Mouse (Mus musculus) v-Abl transformed pro-B cells (cell line): ENCODE results near the gene Ddx27.

Experiments used
- in situ Hi-C, 2 experiments: fragments of 400-800 bp; cut with MboI; formaldehyde crosslinking; loops; one replicate each; pipeline ENCODE4 v1.15.1; 2025; ENCODE audit not compliant: unreplicated experiment in 2 of 2

The Ddx27 gene

GRCm38 (mm10) chr2:167014702-167015381 lies at the start of gene Ddx27:
Gene Ddx27, plus strand, starts transcription at chr2:167015193.
- in situ Hi-C loops: loop anchor here in 1 of 2 experiments (25.0 kb wide), 1 partner anchor 928 kb away; no protein-coding TSS in a partner anchor

GRCm38 (mm10) chr2:166973153-166973552 lies 41.8 kb upstream of the Ddx27 start:
- in situ Hi-C loops: no loop called here

- in situ Hi-C loops: no loop called here
Observed at GRCm38 (mm10) chr2:166974177-166974872, 40.7 kb upstream of the Ddx27 start.

- in situ Hi-C loops: no loop called here
Observed at GRCm38 (mm10) chr2:166976356-166976755, 38.6 kb upstream of the Ddx27 start.

DNA sequence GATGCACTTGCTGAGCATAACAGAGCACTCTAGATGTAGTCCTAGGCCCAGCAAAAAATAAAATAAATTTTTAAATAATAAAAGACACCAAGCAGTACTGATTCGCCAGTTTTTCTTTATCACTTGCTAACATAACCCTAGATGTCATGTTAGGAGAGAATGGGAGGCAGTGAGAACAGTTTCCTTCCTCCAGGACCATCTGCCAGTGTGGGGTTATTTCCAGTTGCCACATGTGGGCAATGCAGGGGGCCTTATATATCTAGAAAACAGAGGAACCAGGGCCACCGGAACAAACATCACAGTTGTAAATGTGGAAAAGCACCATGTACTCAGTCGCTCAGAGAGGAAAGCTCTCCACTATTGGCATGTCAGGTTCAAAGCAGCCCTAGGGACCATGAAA lies 37.5 kb upstream of the Ddx27 start:
- in situ Hi-C loops: no loop called here

DNA sequence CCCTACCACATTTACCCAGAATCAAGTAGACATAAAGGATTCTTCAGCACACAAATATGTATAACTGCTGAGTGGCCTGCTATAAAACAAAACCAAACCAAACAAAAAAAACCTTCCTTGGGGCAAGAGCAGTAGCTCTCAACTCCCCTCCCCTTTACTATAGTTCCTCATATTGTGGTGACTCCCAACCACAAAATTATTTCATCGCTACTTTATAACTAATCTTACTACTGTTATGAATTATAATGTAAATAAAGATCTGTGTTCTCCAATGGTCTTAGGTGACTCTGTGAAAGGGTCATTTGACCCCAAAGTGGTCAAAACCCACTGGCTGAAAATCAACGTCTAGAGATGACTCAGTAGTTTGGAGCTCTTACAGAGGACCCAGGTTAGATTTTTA lies 34.8 kb upstream of the Ddx27 start:
- in situ Hi-C loops: no loop called here

- in situ Hi-C loops: no loop called here
Observed at GRCm38 (mm10) chr2:166983351-166983894, 31.6 kb upstream of the Ddx27 start.

DNA sequence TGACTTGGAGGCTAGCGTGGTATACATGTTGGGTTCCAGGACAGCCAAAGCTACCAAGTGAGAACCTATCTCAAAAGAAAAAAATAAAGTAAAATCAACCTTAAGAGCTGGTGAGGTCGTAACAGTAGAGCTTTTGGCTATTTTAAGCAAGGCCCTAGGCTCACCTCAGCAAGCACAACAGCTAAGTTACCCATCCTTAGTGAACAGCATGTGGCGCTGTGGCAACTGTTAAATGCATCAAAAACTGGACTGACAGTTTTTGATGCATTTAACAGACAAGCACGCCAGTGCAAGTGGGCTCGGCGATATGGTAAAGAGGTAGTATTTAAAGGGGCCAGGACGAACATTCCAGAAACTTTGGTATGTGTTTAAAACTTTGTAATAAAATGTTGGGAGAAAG lies 24.1 kb upstream of the Ddx27 start:
- in situ Hi-C loops: no loop called here

- in situ Hi-C loops: no loop called here
Observed at GRCm38 (mm10) chr2:166991945-166992344, 23.0 kb upstream of the Ddx27 start.

- in situ Hi-C loops: no loop called here
Observed at GRCm38 (mm10) chr2:166995021-166995795, 19.8 kb upstream of the Ddx27 start.

GRCm38 (mm10) chr2:166995796-166996532 lies 19.0 kb upstream of the Ddx27 start, which contains the start of gene Stau1:
Gene Stau1, minus strand, starts transcription at chr2:166996299.
- in situ Hi-C loops: no loop called here

GRCm38 (mm10) chr2:166996533-166996894 lies 18.5 kb upstream of the Ddx27 start:
- in situ Hi-C loops: no loop called here

GRCm38 (mm10) chr2:167001486-167001885 lies 13.5 kb upstream of the Ddx27 start:
- in situ Hi-C loops: loop anchor here (5.0 to 25.0 kb wide), 8 partner anchors 44 to 914 kb away; partner anchors contain the start of gene Trp53rkb (in 1 of the 2)

DNA sequence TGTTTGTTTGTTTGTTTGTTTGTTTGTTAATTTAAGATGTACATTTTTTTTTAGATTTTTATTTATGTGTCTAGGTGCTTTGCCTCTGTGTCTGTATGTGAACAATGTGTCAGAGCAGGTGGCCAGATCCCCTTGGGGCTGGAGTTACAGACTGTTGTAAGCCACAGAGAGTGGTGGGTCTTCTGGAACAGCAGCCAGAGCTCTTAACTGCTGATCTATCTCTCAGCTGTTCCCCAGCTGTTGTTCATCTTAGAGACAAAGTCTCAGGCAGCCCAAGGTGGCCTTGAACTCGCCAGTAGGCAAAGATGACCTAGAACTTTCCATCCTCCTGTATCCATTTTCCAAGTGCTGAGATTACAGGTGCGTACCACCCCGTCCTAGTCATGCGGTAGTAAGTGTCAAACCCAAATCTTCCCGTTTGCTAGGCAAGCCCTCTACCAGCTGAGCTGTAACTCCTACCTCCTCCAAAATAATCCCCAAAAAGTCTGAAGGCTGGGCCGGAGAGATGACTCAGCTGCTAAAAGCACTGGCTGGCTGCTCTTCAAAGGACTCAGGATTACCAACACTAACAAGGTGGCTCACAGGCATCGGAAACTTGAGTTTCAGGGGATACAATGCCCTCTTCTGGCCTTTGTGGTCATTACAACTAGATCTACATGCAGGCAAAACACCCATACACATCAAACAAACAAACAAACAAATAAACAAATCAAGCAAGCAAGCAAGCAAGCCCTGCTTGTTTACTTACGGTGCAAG lies 10.7 kb upstream of the Ddx27 start:
- in situ Hi-C loops: loop anchor here (5.0 to 25.0 kb wide), 8 partner anchors 47 to 917 kb away; partner anchors contain the start of gene Trp53rkb (in 1 of the 2)

DNA sequence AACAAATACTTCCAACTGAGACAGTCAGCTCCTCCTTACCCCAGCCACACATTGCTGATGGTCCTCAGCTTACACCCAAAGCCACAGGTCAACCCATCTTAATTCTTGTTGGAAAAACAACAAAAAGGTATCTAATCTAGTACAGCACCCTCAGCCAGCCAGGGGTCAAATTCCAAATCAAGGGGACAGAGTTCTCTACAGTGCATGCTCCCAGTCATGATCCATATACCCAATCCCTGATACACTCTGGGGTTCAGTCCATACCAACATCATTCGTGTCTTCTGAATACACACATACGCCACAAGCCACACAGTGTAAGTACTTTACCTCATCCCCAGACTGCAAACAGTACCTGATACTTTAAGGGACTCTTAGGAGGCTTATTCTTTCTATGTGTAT lies 8.6 kb upstream of the Ddx27 start:
- in situ Hi-C loops: loop anchor here (10.0 to 25.0 kb wide), 6 partner anchors 122 to 919 kb away; partner anchors contain the start of gene Trp53rkb (in 1 of the 2)

DNA sequence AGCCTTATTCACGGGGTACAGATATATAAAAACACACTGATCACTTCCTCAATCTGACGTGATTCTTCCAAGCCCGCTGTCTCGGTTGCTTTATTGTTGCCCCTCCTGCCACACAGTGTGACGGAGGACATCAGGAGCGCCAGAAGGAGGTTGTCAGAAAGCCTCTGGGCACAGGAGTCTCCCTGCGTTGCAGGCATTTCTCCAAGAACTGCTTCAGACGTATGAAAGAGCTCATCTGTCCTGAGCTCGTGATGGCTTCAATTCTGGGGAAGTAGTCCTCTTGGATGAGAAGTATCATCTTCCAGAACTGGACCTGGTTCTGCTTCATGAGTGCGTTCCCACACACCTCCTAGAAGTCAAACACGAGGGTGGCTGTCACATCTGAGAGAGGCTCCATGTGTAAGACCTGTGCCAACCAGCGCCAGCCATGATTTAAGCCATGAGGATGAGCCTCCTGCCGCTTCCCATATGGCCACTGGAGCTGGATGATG lies 7.9 kb upstream of the Ddx27 start:
- in situ Hi-C loops: loop anchor here (10.0 to 25.0 kb wide), 6 partner anchors 122 to 920 kb away; partner anchors contain the start of gene Trp53rkb (in 1 of the 2)

DNA sequence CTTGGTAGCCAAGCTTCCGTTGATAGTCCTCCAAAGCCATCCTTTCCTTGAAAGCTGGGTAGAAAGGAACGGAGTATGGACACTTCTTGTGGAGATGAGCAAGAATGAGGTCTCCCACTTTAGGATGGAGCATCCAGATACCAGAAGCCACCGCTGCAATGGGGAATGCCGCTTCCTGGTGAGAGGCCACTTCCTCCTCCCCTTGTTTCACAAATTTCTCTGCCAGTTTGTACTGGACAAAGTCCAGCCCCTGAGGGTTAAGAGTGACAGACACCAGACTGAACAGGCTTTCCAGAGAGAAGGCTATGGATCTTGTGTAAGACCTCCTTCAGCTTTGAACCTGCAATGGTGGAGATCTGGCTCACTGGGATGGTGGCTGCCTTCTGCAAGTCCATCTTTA lies 7.4 kb upstream of the Ddx27 start:
- in situ Hi-C loops: loop anchor here (10.0 to 25.0 kb wide), 6 partner anchors 123 to 920 kb away; partner anchors contain the start of gene Trp53rkb (in 1 of the 2)

- in situ Hi-C loops: loop anchor here (10.0 to 25.0 kb wide), 6 partner anchors 125 to 922 kb away; partner anchors contain the start of gene Trp53rkb (in 1 of the 2)
Observed at GRCm38 (mm10) chr2:167009483-167009882, 5.5 kb upstream of the Ddx27 start.

DNA sequence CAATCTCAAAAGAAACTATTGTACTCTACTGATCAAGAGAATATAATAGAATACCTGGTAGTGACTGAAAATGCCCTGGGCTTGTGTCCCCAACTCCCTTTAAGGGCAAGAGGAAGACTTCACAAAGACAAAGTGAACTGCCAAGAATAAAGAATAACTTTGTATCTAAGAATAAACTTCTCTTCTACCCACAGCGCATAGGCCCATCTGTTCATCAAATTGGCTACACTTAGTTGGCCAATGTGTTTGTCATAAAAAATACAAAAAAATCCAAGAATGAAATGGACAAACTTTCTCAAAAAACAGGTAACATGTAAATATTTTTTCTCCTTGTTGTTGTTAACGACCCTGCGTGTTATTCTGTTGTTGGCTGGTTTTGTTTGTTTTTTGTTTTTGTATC lies 4.4 kb upstream of the Ddx27 start:
- in situ Hi-C loops: loop anchor here in 1 of 2 experiments (25.0 kb wide), 1 partner anchor 923 kb away; no protein-coding TSS in a partner anchor
